Mouse (Mus musculus) T-helper 17 cell (primary cell): Measurements from ENCODE around the gene Hdac7.

Source experiments
- in situ Hi-C, 2 experiments: fragments of 300-600 bp; cut with MboI, MseI; formaldehyde crosslinking; loops; 1 replicate in 1 of 2; 2 replicates in 1 of 2; pipeline ENCODE4 v1.15.1; 2025; ENCODE audit warnings: high pct_unique_total_duplicates in 2 of 2

The Hdac7 gene

GRCm38 (mm10) chr15:97836894-97837247 is 7.4 kb downstream of the Hdac7 start:
- in situ Hi-C loops, result loop anchor here (10.0 kb wide), 2 partner anchors 372 to 462 kb away; no protein-coding TSS in a partner anchor

DNA sequence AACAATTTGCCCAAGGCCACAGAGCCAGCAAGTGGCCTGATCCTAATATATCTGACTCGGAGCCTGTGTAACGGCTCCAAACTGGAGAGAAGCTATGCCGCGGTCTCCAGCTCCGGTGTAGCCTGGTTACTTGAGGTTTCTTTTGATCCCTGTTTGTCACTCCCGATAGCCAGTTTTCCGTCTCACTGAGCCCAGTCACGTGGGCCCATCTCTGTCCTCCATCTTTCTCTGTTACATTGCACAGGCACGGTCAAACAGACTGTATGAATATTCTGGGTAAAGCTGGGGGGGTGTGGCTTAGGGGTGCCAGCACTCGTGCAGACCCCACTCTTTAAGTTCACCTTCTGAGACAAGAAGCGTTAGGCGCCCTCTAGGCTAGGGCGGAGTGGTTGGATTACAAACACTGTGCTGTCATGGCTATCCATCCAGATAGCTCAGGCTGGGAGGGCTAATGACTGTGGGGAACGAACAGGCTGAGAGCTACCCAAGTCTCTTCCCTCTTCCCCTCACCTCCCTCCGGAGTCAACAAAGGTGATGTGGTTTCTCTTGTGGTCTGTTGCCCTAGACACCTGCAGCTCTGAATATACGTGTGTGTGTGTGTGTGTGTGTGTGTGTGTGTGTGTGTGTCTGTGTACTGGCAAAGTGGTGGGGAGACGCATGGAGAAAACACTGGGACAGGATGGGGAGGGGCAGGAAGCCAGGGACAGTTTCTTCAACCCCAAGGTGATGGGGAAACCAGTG is 8.0 kb downstream of the Hdac7 start:
- in situ Hi-C loops, result loop anchor here (10.0 kb wide), 2 partner anchors 372 to 462 kb away; no protein-coding TSS in a partner anchor

DNA sequence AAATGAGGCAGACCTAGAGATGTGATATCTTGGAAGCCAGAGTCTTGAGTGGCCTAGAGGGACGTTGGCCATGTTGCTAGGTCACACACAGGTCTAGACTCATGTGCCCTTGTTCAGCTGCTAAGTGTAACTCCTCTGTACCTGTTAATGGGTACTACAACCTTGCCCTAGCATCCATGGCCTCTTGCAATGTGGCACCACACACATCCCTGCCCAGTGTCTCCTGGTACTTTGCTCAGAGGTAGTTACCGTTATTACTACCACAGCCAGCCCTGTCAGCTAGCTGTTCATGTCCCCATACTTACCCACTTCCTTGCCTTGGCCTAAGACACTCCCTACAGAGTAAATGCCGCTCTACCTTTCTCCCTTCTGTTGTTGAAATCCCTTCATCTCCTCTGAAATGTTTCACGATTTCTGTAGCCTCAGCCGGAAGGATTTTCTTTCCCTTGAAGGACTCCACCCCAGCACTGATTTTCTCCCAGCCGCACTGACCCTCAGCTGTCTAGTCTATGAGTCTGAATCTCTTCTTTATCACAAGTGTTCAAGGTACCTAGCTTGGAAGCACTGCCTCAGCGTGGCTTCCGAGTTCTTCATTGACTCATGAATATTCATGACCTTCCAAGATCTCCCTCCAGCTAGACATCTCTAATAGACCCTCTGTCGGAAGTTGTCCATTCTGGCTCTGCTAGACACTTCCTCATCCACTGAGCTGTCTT is 11.4 kb downstream of the Hdac7 start:
- in situ Hi-C loops, result loop anchor here (10.0 kb wide), 2 partner anchors 368 to 458 kb away; no protein-coding TSS in a partner anchor

GRCm38 (mm10) chr15:97831987-97832640 is 12.2 kb downstream of the Hdac7 start:
- in situ Hi-C loops, result loop anchor here (10.0 kb wide), 2 partner anchors 367 to 457 kb away; no protein-coding TSS in a partner anchor

DNA sequence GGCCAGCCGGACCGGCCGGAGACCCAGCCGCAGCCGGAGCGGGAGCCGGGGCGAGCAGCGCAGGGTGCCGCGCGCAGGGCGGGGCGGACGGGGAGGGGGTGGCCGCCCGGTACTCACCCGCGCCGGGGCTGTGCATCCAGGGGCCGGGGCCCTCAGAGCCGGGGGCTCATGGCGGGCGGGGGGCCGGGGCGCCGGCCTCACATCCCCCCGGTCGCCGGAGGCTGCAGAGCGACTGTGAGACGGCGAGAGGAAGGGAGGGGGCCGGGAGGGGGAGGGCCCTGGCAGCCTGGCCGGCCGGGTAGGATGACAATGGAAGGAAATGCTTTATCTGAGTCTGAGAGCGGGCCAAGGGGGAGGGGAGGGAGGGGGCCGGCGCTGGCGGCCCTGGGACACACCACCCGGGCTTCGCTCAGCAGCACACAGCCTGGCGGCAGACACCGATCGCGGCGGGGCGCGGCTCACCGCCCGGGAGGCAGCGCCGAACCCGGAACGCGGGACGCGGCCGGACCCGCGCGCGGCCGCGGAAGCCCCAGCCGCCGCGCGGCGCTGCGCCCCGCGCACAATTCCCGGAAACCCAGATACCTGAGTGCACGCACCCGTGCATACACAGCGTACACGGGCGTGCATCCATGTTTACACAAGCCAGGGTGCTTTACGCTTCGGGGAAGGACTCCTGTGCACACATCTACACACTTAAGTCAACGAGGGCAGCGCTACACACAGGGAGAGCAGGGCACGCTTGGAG is 12.9 kb downstream of the Hdac7 start:
- in situ Hi-C loops, result loop anchor here (10.0 kb wide), 2 partner anchors 367 to 457 kb away; no protein-coding TSS in a partner anchor

GRCm38 (mm10) chr15:97830788-97831241 is 13.5 kb downstream of the Hdac7 start:
- in situ Hi-C loops, result loop anchor here (10.0 kb wide), 2 partner anchors 366 to 456 kb away; no protein-coding TSS in a partner anchor

- in situ Hi-C loops, result loop anchor here (10.0 kb wide), 2 partner anchors 366 to 456 kb away; no protein-coding TSS in a partner anchor
Observed at GRCm38 (mm10) chr15:97830253-97830787, 14.0 kb downstream of the Hdac7 start.

GRCm38 (mm10) chr15:97829432-97829831 is 14.9 kb downstream of the Hdac7 start:
- in situ Hi-C loops, result loop anchor here in 1 of 2 experiments (10.0 kb wide), 1 partner anchor 1125 kb away; no protein-coding TSS in a partner anchor

DNA sequence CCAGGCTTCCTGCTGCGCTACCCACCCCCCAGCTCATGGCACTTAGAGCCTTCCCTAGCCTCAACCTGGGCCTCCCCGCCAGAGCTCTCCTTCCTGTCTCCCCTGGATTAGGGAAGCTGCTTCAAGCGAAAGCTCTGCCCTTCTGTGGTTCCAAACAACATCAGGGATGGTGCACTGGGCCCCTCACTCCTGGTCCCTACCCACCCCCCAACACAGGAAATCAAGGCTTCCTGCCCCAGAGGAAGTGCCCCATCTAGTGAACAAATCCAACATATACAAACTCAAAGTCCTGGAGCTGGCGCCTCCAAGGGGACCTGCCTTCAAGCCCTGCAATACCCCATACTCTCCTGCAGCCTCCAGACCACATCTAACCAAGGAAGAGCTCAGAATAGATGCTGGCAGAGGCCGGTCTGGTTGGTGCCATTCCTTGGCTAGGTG is 15.4 kb downstream of the Hdac7 start:
- in situ Hi-C loops, result loop anchor here in 1 of 2 experiments (10.0 kb wide), 1 partner anchor 1124 kb away; no protein-coding TSS in a partner anchor

DNA sequence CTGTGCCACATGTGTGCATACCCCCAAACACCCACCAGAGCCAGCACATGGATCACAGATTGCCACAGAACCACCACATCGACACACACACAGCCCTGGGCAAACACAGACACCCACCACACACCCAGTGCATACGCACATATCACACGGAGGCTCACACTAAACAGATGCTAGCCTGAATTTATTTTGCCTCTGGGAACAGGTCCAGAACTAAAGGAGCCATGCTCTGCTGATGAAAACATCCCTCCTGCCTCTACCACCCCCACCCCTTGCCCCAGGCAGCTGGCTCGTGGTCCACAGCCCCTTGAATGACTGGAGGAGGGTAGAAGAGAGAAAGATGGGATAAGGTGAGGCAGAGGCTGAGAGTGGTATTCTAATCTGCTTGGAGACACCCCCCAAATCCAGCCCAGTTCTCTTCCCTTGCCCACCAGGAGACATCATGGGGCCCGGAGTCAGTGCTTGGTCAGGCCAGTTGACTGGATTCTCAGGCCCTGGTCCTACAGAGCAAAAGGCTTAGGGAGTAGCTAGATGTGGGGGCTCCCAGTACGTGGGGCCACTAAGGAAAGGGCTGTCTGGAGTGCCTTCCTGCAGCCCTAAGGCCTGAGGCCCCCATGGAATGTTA is 16.0 kb downstream of the Hdac7 start:
- in situ Hi-C loops, result loop anchor here in 1 of 2 experiments (10.0 kb wide), 1 partner anchor 1124 kb away; no protein-coding TSS in a partner anchor

DNA sequence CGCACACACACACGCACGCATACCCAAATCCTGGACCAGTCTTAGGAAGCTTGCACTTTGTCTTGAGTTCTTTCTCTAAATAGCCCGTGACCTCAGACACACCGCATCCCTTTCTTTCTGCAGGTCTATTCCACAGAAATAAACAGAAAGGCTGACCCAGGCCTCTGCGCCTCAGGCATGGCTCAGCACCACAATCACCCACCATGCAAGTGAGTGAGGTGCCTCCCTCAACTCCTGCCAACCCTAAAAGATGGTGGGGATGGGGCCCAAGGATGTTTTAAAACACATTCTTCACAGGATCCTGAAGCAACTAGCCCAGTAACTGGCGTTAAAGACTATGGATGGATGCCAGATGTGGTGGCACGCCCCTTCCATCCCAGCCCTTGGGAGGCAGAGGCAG is 16.9 kb downstream of the Hdac7 start:
- in situ Hi-C loops, result loop anchor here in 1 of 2 experiments (10.0 kb wide), 1 partner anchor 1123 kb away; no protein-coding TSS in a partner anchor

- in situ Hi-C loops, result loop anchor here in 1 of 2 experiments (10.0 kb wide), 1 partner anchor 1122 kb away; no protein-coding TSS in a partner anchor
Observed at GRCm38 (mm10) chr15:97826588-97827261, 17.6 kb downstream of the Hdac7 start.

DNA sequence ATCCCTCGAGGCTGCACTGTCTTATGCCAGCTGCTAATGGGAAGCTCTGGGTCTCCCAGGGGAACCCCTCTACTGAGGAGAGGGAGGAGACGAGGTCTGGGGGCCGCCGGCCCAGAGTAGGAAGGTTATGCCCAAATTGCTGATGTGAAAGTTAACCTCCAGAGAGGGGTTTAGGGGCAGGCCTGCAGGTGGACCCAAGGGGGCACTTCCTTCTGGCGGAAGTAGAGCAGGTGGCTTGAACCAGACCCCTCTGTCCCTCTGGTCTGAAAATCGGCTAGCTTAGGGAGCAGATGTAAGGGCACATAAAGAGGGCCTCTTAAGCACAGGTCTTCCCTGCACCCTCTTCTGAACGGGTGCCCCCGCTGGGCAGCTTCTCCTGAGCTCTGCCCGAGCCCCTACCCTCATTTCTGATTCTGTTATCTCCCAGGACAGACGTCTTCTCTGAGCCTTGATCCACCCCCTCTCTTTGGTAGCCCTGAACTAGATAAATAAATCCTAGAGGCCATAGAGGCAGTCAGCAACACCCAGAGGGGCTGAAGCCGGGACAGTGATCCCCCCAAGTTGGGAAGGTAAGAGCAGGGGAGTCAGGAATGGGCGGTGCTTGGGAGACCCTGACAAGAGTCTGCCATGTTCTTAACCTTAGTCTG is 18.2 kb downstream of the Hdac7 start:
- in situ Hi-C loops, result loop anchor here in 1 of 2 experiments (10.0 kb wide), 1 partner anchor 1121 kb away; no protein-coding TSS in a partner anchor

- in situ Hi-C loops, result loop anchor here in 1 of 2 experiments (10.0 kb wide), 1 partner anchor 1121 kb away; no protein-coding TSS in a partner anchor
Observed at GRCm38 (mm10) chr15:97825071-97825940, 19.0 kb downstream of the Hdac7 start.

GRCm38 (mm10) chr15:97824042-97824441 is 20.3 kb downstream of the Hdac7 start:
- in situ Hi-C loops, result loop anchor here in 1 of 2 experiments (10.0 kb wide), 1 partner anchor 1119 kb away; no protein-coding TSS in a partner anchor

DNA sequence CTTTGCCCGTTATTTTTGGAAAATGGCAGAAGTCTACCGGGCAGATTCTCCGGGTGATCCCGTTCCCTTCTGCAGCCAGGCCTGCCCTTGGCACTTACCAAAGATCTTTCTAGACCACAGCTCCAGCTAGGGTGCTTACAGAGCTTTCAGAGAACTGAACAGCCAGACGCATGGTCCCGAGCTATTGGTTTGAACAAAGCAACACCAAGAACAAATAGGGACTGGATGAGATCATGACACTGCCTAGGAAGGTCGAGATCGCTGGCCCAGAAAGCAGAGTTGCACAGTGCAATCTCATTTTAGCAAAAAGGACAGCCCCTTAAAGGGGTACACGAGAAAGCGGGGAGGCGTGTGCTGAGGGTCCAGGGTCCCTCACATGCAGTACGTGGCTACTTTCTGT is 20.8 kb downstream of the Hdac7 start:
- in situ Hi-C loops, result loop anchor here in 1 of 2 experiments (10.0 kb wide), 1 partner anchor 1119 kb away; no protein-coding TSS in a partner anchor

GRCm38 (mm10) chr15:97822545-97823228 is 21.6 kb downstream of the Hdac7 start:
- in situ Hi-C loops, result loop anchor here in 1 of 2 experiments (10.0 kb wide), 1 partner anchor 1118 kb away; no protein-coding TSS in a partner anchor
